Mouse (Mus musculus) urinary bladder, adult 18-20 months (tissue): ENCODE results near the gene Gpr1.
"Not testable (repeated sequence)": the region's sequence is repeated elsewhere in the genome, so short reads cannot be mapped to it uniquely, and the experiment has no call there.

Source experiments
- DNase-seq, 2 experiments: peaks; one replicate each; pipeline ENCODE4 v3.0.0; 2022; ENCODE audit warnings: low spot score in 2 of 2, mixed read lengths in 2 of 2

Gpr1 gene

GRCm38 (mm10) chr1:63180575-63180974 is 33.8 kb downstream of the Gpr1 start:
- DNase-seq = not testable (repeated sequence)

DNA sequence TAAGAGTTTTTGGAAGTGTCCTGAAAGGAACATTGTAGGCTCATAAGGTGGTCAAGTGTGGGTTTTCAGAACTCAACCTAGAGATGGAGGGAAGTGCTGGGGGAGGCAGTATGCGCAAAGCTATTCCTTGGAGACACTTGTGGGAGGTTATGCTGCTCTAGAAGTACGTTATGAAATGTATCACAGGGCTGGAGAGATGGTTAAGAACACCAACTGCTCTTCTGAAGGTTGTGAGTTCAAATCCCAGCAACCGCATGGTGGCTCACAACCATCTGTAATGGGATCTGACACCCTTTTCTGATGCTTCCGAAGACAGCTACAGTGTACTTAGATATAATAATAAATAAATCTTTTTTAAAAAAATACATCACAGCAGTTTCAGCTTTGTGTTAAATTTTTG is 34.2 kb downstream of the Gpr1 start:
- DNase-seq = no peak

DNA sequence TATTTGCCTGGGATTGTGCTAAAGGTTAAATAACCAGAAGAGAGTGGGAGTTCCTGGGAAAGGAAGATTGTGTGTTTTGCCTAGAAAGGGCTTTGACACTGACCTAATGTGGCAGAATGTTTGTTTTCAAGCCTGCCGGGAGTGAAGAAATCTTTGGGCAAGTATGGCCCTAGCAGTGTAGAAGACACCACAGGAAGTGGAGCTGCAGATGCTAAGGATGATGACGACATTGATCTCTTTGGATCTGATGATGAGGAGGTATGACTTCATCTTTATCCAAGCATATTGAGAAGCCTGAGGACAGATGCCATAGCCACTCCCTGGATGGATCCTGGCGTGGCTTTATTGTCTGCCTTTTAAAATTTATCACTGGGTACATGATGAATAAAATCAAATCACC is 36.0 kb downstream of the Gpr1 start:
- DNase-seq = no peak

DNA sequence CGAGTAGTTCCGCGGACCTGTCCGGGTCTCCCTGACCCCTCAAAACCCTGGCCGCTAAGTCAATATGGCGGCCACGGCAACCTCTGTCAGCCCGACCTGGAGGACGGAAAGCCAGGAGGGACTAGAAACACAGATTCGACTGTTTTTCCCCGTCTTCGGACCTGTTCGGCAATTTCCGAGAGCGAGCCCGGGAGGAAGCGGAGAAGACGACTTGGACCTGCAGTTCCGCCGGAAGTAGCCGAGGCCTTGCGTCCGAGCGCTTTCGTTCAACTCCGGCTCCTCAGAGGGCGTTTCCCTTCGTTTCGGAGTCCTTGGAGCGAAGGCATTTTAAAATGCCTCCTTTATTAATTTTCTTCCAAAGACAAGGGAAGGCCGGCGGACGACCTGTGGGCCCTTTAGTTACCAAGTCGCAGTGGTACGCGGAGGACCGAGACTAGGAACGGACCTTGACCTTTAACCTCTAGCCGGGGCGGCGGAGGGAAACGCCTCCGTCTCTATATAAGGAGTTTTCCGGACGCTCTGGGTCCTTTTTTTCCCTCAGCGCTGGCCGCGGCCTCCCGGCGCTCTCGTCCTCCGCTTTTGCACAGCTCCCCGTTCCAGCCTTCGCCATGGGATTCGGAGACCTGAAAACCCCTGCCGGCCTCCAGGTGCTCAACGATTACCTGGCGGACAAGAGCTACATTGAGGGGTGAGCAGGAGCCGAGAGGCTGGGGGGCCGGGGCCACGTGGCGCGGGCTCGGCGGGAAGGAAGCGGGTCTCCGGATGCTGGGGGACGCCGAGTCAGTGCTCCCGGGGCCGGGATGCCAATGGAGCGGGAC is 37.5 kb downstream of the Gpr1 start, which contains the start of the genes Eef1b2 and Ndufs1:
Gene Eef1b2, plus strand, starts transcription at position 222 of the 818 bp plus-strand sequence.
Gene Ndufs1, minus strand, starts transcription at position 230 of the 818 bp plus-strand sequence.
- peak; percentile 95 to 98 for DNase-seq

DNA sequence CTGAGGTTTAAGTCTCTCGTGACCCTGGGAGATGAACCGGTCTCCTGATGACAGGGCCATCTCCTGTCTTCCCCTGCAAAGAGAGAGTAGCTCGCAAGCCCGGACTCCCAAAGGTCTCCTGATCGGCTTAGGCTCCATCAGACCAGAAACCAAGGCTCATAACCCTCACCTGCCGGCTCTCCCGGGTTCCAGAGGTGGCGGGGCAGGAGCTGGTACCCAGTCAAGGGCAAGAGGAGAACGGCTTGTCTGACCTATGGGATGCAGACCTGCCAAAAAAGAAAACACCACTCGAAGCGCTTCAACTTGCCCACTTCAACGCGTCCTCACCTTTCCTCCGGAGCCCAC is 38.1 kb downstream of the Gpr1 start:
- no peak for DNase-seq

DNA sequence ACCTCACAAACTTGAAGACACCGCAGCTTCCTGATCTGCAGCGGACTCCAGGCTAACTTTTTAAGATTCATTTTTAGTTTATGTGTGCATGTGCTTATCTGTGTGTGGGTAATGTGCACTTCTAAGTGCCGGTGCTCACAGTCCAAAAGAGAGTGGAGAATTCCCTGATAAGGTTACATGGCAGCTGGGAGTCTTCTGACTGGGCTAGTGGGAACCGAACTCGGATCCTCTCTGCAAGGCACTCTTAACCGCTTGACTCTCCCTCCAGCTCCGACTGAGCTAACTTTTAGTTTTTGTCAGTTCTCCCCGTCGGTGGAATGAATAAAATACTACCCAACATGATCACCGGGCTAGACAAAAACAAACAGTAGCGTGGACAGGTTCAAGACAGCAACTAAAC is 38.5 kb downstream of the Gpr1 start:
- DNase-seq = no peak

DNA sequence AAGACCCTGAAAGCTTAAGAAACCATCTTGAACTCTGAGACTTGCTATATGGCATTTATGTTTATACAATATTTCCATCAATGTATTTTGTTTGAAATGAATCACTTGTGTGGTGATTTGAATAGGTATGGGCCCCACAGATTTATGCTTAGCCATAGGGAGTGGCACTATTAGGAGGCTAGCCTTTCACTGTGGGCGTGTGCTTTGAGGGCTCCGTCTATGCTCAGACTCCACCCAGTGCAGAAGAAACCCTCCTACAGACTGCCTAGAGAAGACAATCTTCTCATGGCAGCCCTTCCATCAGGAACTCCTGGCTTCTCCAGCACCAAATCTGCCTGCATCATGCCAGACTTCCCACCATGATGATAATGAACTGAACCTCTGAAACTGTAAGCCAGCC is 45.7 kb downstream of the Gpr1 start:
- DNase-seq = no peak

DNA sequence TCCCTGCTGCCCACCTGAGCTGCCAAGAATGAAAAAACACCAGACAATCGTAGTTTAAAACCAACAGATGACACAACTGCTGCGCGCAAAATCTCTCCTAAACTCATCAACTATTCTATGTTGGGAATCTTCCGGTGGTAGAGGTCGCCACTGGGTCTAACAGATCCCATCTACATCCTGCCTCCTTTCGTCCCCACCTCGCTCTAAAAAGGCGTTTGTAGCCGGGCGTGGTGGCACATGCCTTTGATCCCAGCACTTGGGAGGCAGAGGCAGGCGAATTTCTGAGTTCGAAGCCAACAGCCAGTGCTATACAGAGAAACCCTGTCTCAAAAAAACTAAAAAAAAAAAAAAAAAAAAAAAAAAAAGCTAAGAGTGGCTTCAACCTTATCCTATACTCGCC is 74.1 kb downstream of the Gpr1 start:
- DNase-seq = no peak

GRCm38 (mm10) chr1:63138586-63138985 is 75.8 kb downstream of the Gpr1 start:
- not testable (repeated sequence) for DNase-seq

DNA sequence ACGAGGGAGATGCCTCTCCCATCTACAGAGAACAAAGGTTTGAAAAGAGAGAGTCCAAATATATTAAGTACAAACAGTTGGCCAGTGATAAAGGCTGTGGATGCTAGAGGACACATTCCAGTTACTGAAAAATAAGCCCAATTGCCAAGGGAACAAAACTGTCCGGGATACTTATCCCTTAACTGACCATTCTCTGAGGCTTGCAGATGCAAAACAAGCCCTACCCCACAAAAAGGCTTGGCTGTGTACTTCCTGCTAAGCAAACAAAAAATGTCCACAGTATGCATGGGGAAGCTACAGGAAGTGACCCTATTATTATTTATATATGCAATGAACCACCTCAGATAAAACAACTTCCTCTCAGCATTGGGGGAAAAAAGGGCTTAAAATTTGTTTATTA is 76.4 kb downstream of the Gpr1 start:
- DNase-seq = no peak

GRCm38 (mm10) chr1:63134530-63134929 is 79.8 kb downstream of the Gpr1 start:
- DNase-seq = no peak
